Mouse (Mus musculus): ENCODE data around the gene Selenof.

Gene Selenof

GRCm38 (mm10) chr3:144640033-144640432 lies 69.9 kb downstream of the Selenof start:
- DNase-seq (ENCODE audit: low spot score in 2 of 2): no peak

GRCm38 (mm10) chr3:144642141-144642540 lies 72.0 kb downstream of the Selenof start:
- DNase-seq (ENCODE audit: low spot score in 2 of 2): no peak

- peak in 1 of 2 experiments; percentile 44 for DNase-seq (ENCODE audit: low spot score in 2 of 2)
Measured at GRCm38 (mm10) chr3:144643301-144643871, 73.3 kb downstream of the Selenof start.

- no peak for DNase-seq (ENCODE audit: low spot score in 2 of 2)
Measured at GRCm38 (mm10) chr3:144644202-144644601, 74.1 kb downstream of the Selenof start.

Data from left cerebral cortex, adult 9 months (tissue).